In the genomic region with DNA sequence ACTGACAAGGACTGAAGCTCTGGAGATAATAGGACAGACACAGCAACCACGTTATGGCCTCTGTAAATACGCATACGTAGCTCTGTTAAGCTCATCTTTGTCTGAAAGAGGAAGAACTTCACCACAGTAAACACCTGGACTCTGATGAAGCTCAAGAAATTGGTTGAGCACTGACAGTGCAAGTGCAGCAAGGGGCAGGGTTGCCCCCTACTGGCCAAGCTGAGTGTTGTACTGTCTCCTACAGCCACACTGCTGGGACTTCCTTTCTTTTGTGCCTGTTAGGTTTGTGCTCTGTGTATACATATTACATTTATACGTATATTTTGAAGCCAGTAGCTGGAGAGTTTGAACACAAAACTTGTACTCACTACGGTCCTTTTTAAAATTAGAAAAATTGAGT, we compare ENCODE assay signal across 8 mouse cellular contexts. TPM values are rescaled to one million over a fixed set of nuclear protein-coding genes. Genes with fewer than 3 reads are reported as not detected.
DNase-seq lines count a peak whose midpoint lies in the region; ATAC-seq and TF ChIP-seq lines count a peak whose summit lies in the region.

No protein-coding gene starts in this region.

- no peaks in the 10 kb centered on the region for H3K27me3 ChIP-seq in forebrain, embryonic 14.5 days (replicated peaks; ENCODE audit: control insufficient read depth, insufficient read depth, low read length)
- no peaks in the 10 kb centered on the region for H3K27me3 ChIP-seq in forebrain, embryonic 12.5 days
- H3K27me3 ChIP-seq in Patski = no peaks in the 10 kb centered on the region
- no peaks in the 10 kb centered on the region for H3K27me3 ChIP-seq in splenic B cell, adult 2 months (ENCODE audit: control insufficient read depth, insufficient read depth, low read length, poor library complexity, severe bottlenecking)

- TF ChIP-seq POLR2A in lung, adult 2 months (IDR thresholded peaks at IDR 0.05; ENCODE audit: borderline replicate concordance, extremely low read depth, low read depth, low read length) = no peak

- DNase-seq in forebrain, embryonic 14.5 days (ENCODE audit: low spot score) = peak; percentile 14
- peak; percentile 4 for DNase-seq in lung, adult 2 months
- no peak for DNase-seq in lung, postnatal 10 days
- DNase-seq in Patski (ENCODE audit: low read depth, low spot score) = no peak
- peak; percentile 4 for DNase-seq in induced T-regulatory cell, adult 2 months (ENCODE audit: low read depth)
- DNase-seq in splenic B cell, adult 2 months (ENCODE audit: low read depth, low spot score) = peak; percentile 23

- H3K9me3 ChIP-seq in forebrain, embryonic 14.5 days (replicated peaks; ENCODE audit: control insufficient read depth, low read length) = no peaks in the 10 kb centered on the region
- no peaks in the 10 kb centered on the region for H3K9me3 ChIP-seq in forebrain, embryonic 12.5 days

- H3K27ac ChIP-seq in forebrain, embryonic 14.5 days (ENCODE audit: low read depth, low read length) = no peak overlapping the region
- no peak overlapping the region for H3K27ac ChIP-seq in forebrain, embryonic 12.5 days

- TF ChIP-seq CTCF in lung, adult 2 months (IDR thresholded peaks at IDR 0.05; ENCODE audit: insufficient read depth, low read length) = peak; percentile 71
- TF ChIP-seq CTCF in Patski (IDR thresholded peaks at IDR 0.05) = peak; percentile 26

- no peak for ATAC-seq in forebrain, embryonic 14.5 days
- ATAC-seq in forebrain, embryonic 12.5 days (ENCODE audit: low FRiP score) = no peak
- ATAC-seq in Patski = no peak
- ATAC-seq in erythroid progenitor cell, adult 5-6 weeks (replicated peaks; ENCODE audit: low FRiP score, poor library complexity, severe bottlenecking) = no peak

- no peaks in the 10 kb centered on the region for H3K36me3 ChIP-seq in forebrain, embryonic 14.5 days (ENCODE audit: control insufficient read depth, insufficient read depth, low read length)
- no peaks in the 10 kb centered on the region for H3K36me3 ChIP-seq in forebrain, embryonic 12.5 days (replicated peaks)
- no peaks in the 10 kb centered on the region for H3K36me3 ChIP-seq in splenic B cell, adult 2 months (ENCODE audit: control insufficient read depth, insufficient read depth, low read length, poor library complexity, severe bottlenecking)

- H3K4me1 ChIP-seq in forebrain, embryonic 14.5 days (ENCODE audit: control insufficient read depth, insufficient read depth, low read length) = no peaks in the 10 kb centered on the region
- H3K4me1 ChIP-seq in forebrain, embryonic 12.5 days = no peaks in the 10 kb centered on the region
- no peaks in the 10 kb centered on the region for H3K4me1 ChIP-seq in lung, adult 2 months (ENCODE audit: control insufficient read depth, insufficient read depth, low read length)

- in situ Hi-C loops in Patski (cut with MboI; ENCODE audit: low pct_unique_long_range_greater_than_20kb) = no loop called here

- no peak overlapping the region for H3K4me2 ChIP-seq in forebrain, embryonic 14.5 days (ENCODE audit: low read length)
- no peak overlapping the region for H3K4me2 ChIP-seq in forebrain, embryonic 12.5 days

- CTCF ChIA-PET in Patski (lab: Charles Lee) = no interaction called here

- POLR2A ChIA-PET in Patski (lab: Charles Lee) = no interaction called here

- no peak overlapping the region for H3K4me3 ChIP-seq in forebrain, embryonic 14.5 days (ENCODE audit: low read depth, low read length)
- no peak overlapping the region for H3K4me3 ChIP-seq in forebrain, embryonic 12.5 days (replicated peaks)
- H3K4me3 ChIP-seq in lung, adult 2 months (replicated peaks; ENCODE audit: extremely low read depth, low read depth, low read length) = no peak overlapping the region

- 39% methylated on average over 5 of the region's 5 CpGs for WGBS in forebrain, embryonic 14.5 days
- 48% methylated on average over 5 of the region's 5 CpGs for WGBS in forebrain, embryonic 12.5 days
- WGBS in lung, adult 2 months = 38% methylated on average over 5 of the region's 5 CpGs

- H3K9ac ChIP-seq in forebrain, embryonic 14.5 days (ENCODE audit: low read length) = no peak overlapping the region
- H3K9ac ChIP-seq in forebrain, embryonic 12.5 days = no peak overlapping the region

RNA-seq across cellular contexts. Expression of gene Mup21, which starts 26.6 kb away (rescaled TPM):
- polyA plus RNA-seq in forebrain, embryonic 14.5 days (2014; fragmentation: Nextera tagmentation; extraction: Ambion mirVana) = not detected in 2 replicates
- not detected in 2 replicates for polyA plus RNA-seq in forebrain, embryonic 12.5 days (2016; fragmentation: Nextera tagmentation; extraction: Ambion mirVana)
- polyA plus RNA-seq in lung, adult 2 months (2012; rRNA removed) = not detected in 2 replicates
- not detected for polyA plus RNA-seq in Patski (2021)
- total RNA-seq in erythroid progenitor cell, adult 5-6 weeks (2015; ENCODE audit: low replicate concordance) = not detected in 2 replicates
- not detected in 2 replicates for total RNA-seq in erythroid progenitor cell, adult 5-6 weeks (2017; ENCODE audit: low replicate concordance)

RNA-seq across cellular contexts. Expression of gene Zfp37, which starts 53.6 kb away (rescaled TPM):
- polyA plus RNA-seq in forebrain, embryonic 14.5 days (2014; fragmentation: Nextera tagmentation; extraction: Ambion mirVana) = 17.7 and 20.2 TPM in 2 replicates
- polyA plus RNA-seq in forebrain, embryonic 12.5 days (2016; fragmentation: Nextera tagmentation; extraction: Ambion mirVana) = 23.5 and 28.2 TPM in 2 replicates
- 0.58 and 1.1 TPM in 2 replicates for polyA plus RNA-seq in lung, adult 2 months (2012; rRNA removed)
- polyA plus RNA-seq in Patski (2021) = 8.0 TPM
- total RNA-seq in erythroid progenitor cell, adult 5-6 weeks (2015; ENCODE audit: low replicate concordance) = not detected in 2 replicates
- total RNA-seq in erythroid progenitor cell, adult 5-6 weeks (2017; ENCODE audit: low replicate concordance) = 0.98 and 2.2 TPM in 2 replicates

Comparison
In these comparisons a context has a peak if more than half of its experiments do, and no peak if none do; other contexts are left out.
1. DNase-seq: peak in forebrain, embryonic 14.5 days (single experiment), lung, adult 2 months (single experiment), induced T-regulatory cell, adult 2 months (single experiment) and splenic B cell, adult 2 months (single experiment); none in lung, postnatal 10 days (single experiment) and Patski (single experiment).